Mouse (Mus musculus) liver, embryonic 14.5 days (tissue): Measurements from ENCODE around the gene Pknox1.

ENCODE experiments used
- CTCF ChIP-seq: IDR thresholded peaks from 2 replicates; pipeline ENCODE4 v1.5.1; 2016; ENCODE audit warnings: antibody characterized with exemption, low read depth, control low read depth
- EP300 ChIP-seq: IDR thresholded peaks from 2 replicates; pipeline ENCODE4 v1.6.1; 2016; ENCODE audit warnings: antibody characterized with exemption, low read depth

- TF ChIP-seq CTCF = no peak
- no peak for TF ChIP-seq EP300
Measured at GRCm38 (mm10) chr17:31613086-31613755, 48.7 kb downstream of the Pknox1 start.
